Mouse (Mus musculus) intestine, embryonic 15.5 days (tissue): ENCODE measurements at regions not wholly inside any gene's neighbourhood (a gene's known extent, or its start where the extent isn't known, plus 50 kb on each side); places are given as distances from the start of the nearest gene placed in this dataset.

ENCODE experiments used
- ATAC-seq: fragments of 200-750 bp; cut with Nextera tagmentation; 2 replicates; pipeline ENCODE4 v1.8.0; 2017; ENCODE audit warnings: moderate TSS enrichment, moderate library complexity
- H3K27ac ChIP-seq: fragments of 300-500 bp; sonication (generic); 2 replicates; pipeline ENCODE4 v1.5.1; 2015; ENCODE audit warnings: mild to moderate bottlenecking, inconsistent platforms
- H3K27me3 ChIP-seq: fragments of 300-500 bp; sonication (generic); replicated peaks from 2 replicates; pipeline ENCODE4 v1.6.1; 2015; ENCODE audit warnings: inconsistent platforms
- H3K36me3 ChIP-seq: fragments of 300-500 bp; sonication (generic); 2 replicates; pipeline ENCODE4 v1.6.1; 2015; ENCODE audit warnings: inconsistent platforms
- H3K4me1 ChIP-seq: fragments of 300-500 bp; sonication (generic); replicated peaks from 2 replicates; pipeline ENCODE4 v1.6.1; 2015; ENCODE audit warnings: inconsistent platforms
- H3K4me2 ChIP-seq: fragments of 300-500 bp; sonication (generic); replicated peaks from 2 replicates; pipeline ENCODE4 v1.6.1; 2015; ENCODE audit warnings: mild to moderate bottlenecking, inconsistent platforms
- H3K4me3 ChIP-seq: fragments of 300-500 bp; sonication (generic); replicated peaks from 2 replicates; pipeline ENCODE4 v1.5.1; 2015; ENCODE audit warnings: inconsistent platforms
- H3K9ac ChIP-seq: fragments of 300-500 bp; sonication (generic); 2 replicates; pipeline ENCODE4 v1.6.1; 2015; ENCODE audit warnings: inconsistent platforms
- H3K9me3 ChIP-seq: fragments of 300-500 bp; sonication (generic); 2 replicates; pipeline ENCODE4 v1.6.1; 2016; ENCODE audit warnings: inconsistent platforms
- WGBS: fragments of 180-500 bp; shearing (Covaris S2); methylation state at CpG from one replicate; pipeline ENCODE4 v1.1.7; 2015; 5-methylcytosine and 5-hydroxymethylcytosine counted together

DNA sequence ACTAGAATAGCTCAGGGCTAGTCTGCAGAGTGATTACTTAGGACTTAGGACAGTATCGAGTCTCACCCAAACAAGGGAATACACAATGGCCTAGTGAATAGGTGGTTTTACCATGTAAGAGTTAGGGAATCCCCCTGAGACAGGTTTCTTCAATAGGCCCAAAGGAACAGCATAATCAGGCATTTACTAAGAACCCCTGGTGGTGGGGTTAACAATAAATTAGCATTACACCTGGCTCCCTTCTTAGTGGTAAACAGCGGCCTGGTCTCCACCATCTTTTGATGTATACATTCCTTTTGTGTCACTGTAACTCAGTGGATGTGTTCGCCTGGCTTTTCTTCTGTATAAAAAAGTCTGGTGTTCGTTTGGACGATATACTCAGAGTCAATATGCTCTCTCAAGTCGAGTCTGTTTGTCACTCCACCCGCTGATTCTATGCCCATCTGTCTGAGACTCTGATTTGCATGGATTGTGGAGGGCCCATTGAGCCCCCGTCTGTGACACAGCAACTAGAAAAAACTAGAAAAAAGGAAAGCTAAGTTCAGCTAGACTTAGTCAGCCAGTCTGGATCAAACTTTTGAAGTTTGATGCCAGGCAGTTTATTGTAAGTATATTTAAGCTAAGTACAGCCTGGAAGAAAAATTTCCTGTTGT lies 180.8 kb downstream of the Usp46 start:
- ATAC-seq: no peak

DNA sequence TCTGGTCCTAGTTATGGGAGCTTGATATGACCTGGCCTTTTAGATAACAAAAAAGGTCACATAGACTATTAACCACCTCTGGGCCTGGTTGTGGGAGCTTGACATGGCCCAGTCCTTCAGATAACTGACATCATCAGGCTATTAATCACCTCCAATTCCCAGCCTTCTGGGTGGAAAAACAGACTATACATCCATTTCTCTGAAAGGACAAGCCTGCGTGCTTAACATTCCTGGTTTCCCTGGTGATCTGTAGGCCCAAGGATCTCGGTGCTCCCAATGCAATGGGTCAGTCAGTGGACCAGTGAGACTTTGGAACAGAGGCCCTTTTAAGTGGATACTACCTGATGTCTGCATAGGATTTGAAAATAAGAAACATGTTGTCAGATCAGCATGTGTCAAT lies 179.8 kb downstream of the Usp46 start:
- WGBS: 56% methylated on average over 2 of the region's 2 CpGs
- Histone ChIP-seq H3K27me3 (no peaks in the 10 kb centered on the region), H3K4me1 (no peaks in the 10 kb centered on the region), H3K36me3 (no peaks in the 10 kb centered on the region), H3K9ac (no peak overlapping the region), H3K4me2 (no peak overlapping the region), H3K4me3 (no peak overlapping the region), H3K27ac (no peak overlapping the region), H3K9me3 (no peaks in the 10 kb centered on the region)
- ATAC-seq: no peak

More for the DNA sequence above, 180.8 kb downstream of the Usp46 start:
- no peaks in the 10 kb centered on the region for H3K27me3 ChIP-seq
- no peaks in the 10 kb centered on the region for H3K4me1 ChIP-seq
- H3K27ac ChIP-seq: no peak overlapping the region
- WGBS: 86% methylated on average over 8 of the region's 8 CpGs
- no peaks in the 10 kb centered on the region for H3K9me3 ChIP-seq
- no peak overlapping the region for H3K4me2 ChIP-seq
- no peak overlapping the region for H3K9ac ChIP-seq
- no peak overlapping the region for H3K4me3 ChIP-seq
- H3K36me3 ChIP-seq: no peaks in the 10 kb centered on the region

GRCm38 (mm10) chr5:73889342-73889741 lies 178.9 kb downstream of the Usp46 start:
- no peak for ATAC-seq
- Histone ChIP-seq H3K4me2 (no peak overlapping the region), H3K36me3 (no peaks in the 10 kb centered on the region), H3K27me3 (no peaks in the 10 kb centered on the region), H3K27ac (no peak overlapping the region), H3K9me3 (no peaks in the 10 kb centered on the region), H3K4me1 (no peaks in the 10 kb centered on the region), H3K4me3 (no peak overlapping the region), H3K9ac (no peak overlapping the region)
- WGBS: 39% methylated on average over 1 of the region's 1 CpGs

- Histone ChIP-seq H3K9me3 (no peaks in the 10 kb centered on the region), H3K27me3 (no peaks in the 10 kb centered on the region), H3K4me3 (no peak overlapping the region), H3K4me1 (no peaks in the 10 kb centered on the region), H3K4me2 (no peak overlapping the region), H3K36me3 (no peaks in the 10 kb centered on the region), H3K9ac (no peak overlapping the region), H3K27ac (no peak overlapping the region)
- WGBS: 72% methylated on average over 4 of the region's 4 CpGs
- ATAC-seq: no peak
Observed at GRCm38 (mm10) chr5:73890942-73891341, 177.3 kb downstream of the Usp46 start.

DNA sequence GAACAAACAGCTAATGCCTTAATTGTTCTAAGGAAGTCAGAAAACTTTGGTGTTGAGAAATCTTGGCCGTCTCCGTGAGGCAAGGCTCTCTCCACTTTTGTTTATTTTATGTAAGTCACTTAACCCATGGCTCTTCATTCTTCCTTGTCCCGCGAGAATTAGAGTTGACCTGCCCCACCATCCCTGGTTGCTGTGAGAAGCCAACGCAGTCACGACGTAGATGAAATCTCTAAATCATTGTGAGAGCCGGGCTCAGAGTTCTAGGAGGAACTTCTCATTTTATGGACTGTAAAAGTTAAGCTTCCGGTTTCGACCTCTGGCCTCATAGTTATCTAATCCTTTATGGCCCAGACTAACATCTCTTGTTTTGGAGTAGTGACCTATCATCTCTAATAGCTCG lies 176.6 kb downstream of the Usp46 start:
- H3K27ac ChIP-seq: no peak overlapping the region
- no peak for ATAC-seq
- H3K9me3 ChIP-seq: no peaks in the 10 kb centered on the region
- H3K9ac ChIP-seq: no peak overlapping the region
- H3K4me1 ChIP-seq: no peaks in the 10 kb centered on the region
- no peak overlapping the region for H3K4me2 ChIP-seq
- no peaks in the 10 kb centered on the region for H3K27me3 ChIP-seq
- H3K4me3 ChIP-seq: no peak overlapping the region
- H3K36me3 ChIP-seq: no peaks in the 10 kb centered on the region
- WGBS: 62% methylated on average over 11 of the region's 11 CpGs

- H3K27me3 ChIP-seq: no peaks in the 10 kb centered on the region
- WGBS: 59% methylated on average over 4 of the region's 4 CpGs
- H3K9ac ChIP-seq: no peak overlapping the region
- no peak overlapping the region for H3K27ac ChIP-seq
- no peak for ATAC-seq
- no peaks in the 10 kb centered on the region for H3K36me3 ChIP-seq
- H3K4me3 ChIP-seq: no peak overlapping the region
- H3K9me3 ChIP-seq: no peaks in the 10 kb centered on the region
- no peaks in the 10 kb centered on the region for H3K4me1 ChIP-seq
- no peak overlapping the region for H3K4me2 ChIP-seq
Observed at GRCm38 (mm10) chr5:73892440-73893225, 175.6 kb downstream of the Usp46 start.

DNA sequence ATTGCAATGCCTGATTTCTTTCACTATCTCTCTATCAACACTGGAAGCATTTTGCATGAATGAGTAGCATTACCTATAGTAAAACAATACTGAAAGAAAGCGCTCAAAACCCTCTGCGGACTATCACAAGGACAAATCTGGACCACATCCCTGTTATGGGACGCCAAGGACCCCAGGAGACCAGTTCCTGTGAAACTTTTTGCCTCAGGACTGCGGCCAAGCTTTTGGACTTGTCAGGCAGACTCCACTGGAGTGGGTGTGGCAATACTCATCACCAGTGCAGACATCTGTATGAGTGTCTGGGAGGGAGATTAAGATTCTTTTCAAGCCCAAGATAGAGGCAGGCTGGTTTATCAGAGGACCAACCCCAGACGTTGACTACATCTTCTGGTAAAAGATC lies 173.0 kb downstream of the Usp46 start:
- H3K4me3 ChIP-seq: no peak overlapping the region
- H3K27me3 ChIP-seq: no peaks in the 10 kb centered on the region
- no peak overlapping the region for H3K9ac ChIP-seq
- H3K9me3 ChIP-seq: no peaks in the 10 kb centered on the region
- H3K4me1 ChIP-seq: no peaks in the 10 kb centered on the region
- 94% methylated on average over 5 of the region's 5 CpGs for WGBS
- H3K36me3 ChIP-seq: no peaks in the 10 kb centered on the region
- no peak overlapping the region for H3K27ac ChIP-seq
- no peak overlapping the region for H3K4me2 ChIP-seq
- no peak for ATAC-seq

DNA sequence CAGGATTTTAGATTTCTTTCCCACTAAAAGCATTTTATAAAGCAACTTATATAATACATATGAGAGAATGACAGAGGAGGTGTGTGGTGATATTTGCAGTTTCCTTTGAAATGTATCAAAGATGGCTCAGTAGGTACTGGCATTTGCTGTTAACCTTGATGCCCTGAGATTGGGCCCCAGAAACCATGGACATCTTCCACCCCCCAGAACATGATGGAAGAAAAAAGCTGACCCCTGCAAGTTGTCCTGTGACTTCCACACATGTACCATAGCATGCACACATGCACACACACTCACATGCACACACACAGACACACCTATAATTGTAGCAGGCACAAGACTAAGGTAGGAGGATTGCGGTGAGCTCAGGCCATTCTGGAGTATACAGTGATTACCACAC lies 171.4 kb downstream of the Usp46 start:
- no peaks in the 10 kb centered on the region for H3K36me3 ChIP-seq
- no peak overlapping the region for H3K4me3 ChIP-seq
- no peak for ATAC-seq
- H3K9me3 ChIP-seq: no peaks in the 10 kb centered on the region
- H3K27ac ChIP-seq: no peak overlapping the region
- no peak overlapping the region for H3K4me2 ChIP-seq
- no peaks in the 10 kb centered on the region for H3K4me1 ChIP-seq
- H3K27me3 ChIP-seq: no peaks in the 10 kb centered on the region
- H3K9ac ChIP-seq: no peak overlapping the region
- WGBS: 97% methylated on average over 1 of the region's 1 CpGs

GRCm38 (mm10) chr5:73901651-73902050 lies 166.6 kb downstream of the Usp46 start:
- no peak overlapping the region for H3K9ac ChIP-seq
- H3K27ac ChIP-seq: no peak overlapping the region
- no peak overlapping the region for H3K4me2 ChIP-seq
- H3K4me1 ChIP-seq: no peaks in the 10 kb centered on the region
- no peaks in the 10 kb centered on the region for H3K9me3 ChIP-seq
- 76% methylated on average over 1 of the region's 1 CpGs for WGBS
- ATAC-seq: no peak
- H3K36me3 ChIP-seq: no peaks in the 10 kb centered on the region
- H3K4me3 ChIP-seq: no peak overlapping the region
- no peaks in the 10 kb centered on the region for H3K27me3 ChIP-seq

GRCm38 (mm10) chr5:73902470-73903218 lies 165.6 kb downstream of the Usp46 start:
- no peak overlapping the region for H3K9ac ChIP-seq
- no peaks in the 10 kb centered on the region for H3K9me3 ChIP-seq
- no peaks in the 10 kb centered on the region for H3K36me3 ChIP-seq
- H3K27me3 ChIP-seq: no peaks in the 10 kb centered on the region
- H3K4me3 ChIP-seq: no peak overlapping the region
- H3K4me1 ChIP-seq: no peaks in the 10 kb centered on the region
- H3K27ac ChIP-seq: no peak overlapping the region
- no peak overlapping the region for H3K4me2 ChIP-seq
- WGBS: 57% methylated on average over 7 of the region's 7 CpGs
- ATAC-seq: no peak

DNA sequence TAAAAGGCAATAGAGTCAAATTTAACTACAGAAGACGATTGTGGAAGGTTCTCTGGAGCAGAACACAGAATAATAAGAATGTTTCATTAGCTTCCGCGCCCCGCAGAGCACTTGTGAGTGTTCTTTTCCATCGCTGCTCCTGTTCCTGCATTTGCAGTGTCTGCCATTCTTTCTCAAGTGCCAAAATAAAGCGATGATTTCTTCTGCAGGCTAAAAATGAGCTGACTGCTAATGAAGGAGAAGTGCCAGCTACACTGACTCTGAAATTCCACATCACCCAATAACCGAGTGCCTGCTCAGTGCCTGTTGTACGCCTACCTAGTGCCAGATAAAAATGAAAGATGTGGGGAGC lies 165.0 kb downstream of the Usp46 start:
- H3K27ac ChIP-seq: no peak overlapping the region
- no peaks in the 10 kb centered on the region for H3K4me1 ChIP-seq
- H3K36me3 ChIP-seq: no peaks in the 10 kb centered on the region
- H3K27me3 ChIP-seq: no peaks in the 10 kb centered on the region
- H3K4me3 ChIP-seq: no peak overlapping the region
- H3K9ac ChIP-seq: no peak overlapping the region
- no peaks in the 10 kb centered on the region for H3K9me3 ChIP-seq
- no peak overlapping the region for H3K4me2 ChIP-seq
- WGBS: 61% methylated on average over 8 of the region's 8 CpGs
- no peak for ATAC-seq

DNA sequence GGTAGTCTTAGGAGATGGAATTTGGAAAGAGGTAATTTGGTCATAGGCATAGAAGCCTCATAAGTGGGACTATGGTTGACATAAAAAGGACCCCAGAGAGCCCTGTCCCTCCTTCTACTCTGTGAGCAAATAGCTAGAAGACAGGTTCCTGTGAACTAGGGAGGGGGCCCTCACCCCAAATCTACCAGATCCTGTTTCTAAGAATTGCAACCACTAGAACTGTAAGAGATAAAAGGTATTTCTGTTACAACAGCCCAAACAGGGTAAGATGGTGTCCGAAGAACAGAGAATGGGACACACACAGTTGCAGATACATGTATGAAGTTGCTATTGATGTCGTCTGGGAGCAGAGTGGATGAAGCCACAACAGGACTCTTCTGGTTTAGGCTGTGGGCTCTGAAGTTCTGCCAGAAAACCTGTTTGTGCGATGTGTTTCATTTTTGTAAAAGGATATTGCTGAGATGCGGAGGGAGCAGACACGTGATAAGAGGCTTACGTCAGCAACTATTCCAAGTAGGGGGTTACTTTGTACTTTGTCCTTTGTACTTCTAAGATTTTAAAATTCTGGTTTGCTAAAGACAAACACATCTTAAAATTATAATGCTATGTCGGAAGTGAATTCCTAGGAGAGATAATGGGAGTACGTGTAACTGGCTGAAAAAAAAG lies 164.0 kb downstream of the Usp46 start:
- no peak overlapping the region for H3K27ac ChIP-seq
- H3K9ac ChIP-seq: no peak overlapping the region
- 89% methylated on average over 8 of the region's 8 CpGs for WGBS
- no peak overlapping the region for H3K4me2 ChIP-seq
- H3K4me3 ChIP-seq: no peak overlapping the region
- no peak for ATAC-seq
- H3K36me3 ChIP-seq: no peaks in the 10 kb centered on the region
- no peaks in the 10 kb centered on the region for H3K27me3 ChIP-seq
- no peaks in the 10 kb centered on the region for H3K9me3 ChIP-seq
- H3K4me1 ChIP-seq: no peaks in the 10 kb centered on the region
